Mouse (Mus musculus) c-Kit-positive CD71-positive TER-119-positive erythroid progenitor cells, embryonic 14.5 days (primary cell): ENCODE data around the gene Edar.
A peak's percentile ranks its signal among the peaks of the same experiment; 100 is the strongest.

Experiments used
- DNase-seq: peaks from one replicate; pipeline ENCODE4 v3.0.0-alpha.2; 2013; ENCODE audit warnings: low spot score

The Edar gene

GRCm38 (mm10) chr10:58601946-58602345, 73.5 kb downstream of the Edar start:
- DNase-seq: no peak

DNA sequence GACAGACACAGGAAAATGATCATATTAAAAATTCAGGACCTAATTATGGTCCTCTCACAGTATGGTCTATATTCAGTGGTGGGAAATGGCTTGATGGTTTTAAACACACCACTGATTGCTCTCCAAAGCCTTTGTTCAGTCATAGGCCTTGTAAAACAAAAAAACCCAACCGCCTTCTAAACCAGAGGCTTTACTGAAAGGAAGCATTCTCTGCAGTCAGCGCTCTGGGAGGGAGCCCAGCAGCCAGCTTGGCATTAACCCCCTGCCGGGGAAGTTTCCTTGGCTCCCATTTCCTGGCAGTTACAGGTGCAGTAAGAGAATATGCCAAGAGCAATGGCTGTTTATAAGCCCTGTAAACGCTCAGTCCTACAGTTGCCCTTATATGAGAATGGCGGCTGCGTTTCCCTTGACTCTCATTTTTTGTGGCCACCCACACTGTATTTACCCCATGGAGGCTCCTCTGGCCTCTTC, 74.0 kb downstream of the Edar start:
- no peak for DNase-seq

GRCm38 (mm10) chr10:58600983-58601382, 74.5 kb downstream of the Edar start:
- no peak for DNase-seq

DNA sequence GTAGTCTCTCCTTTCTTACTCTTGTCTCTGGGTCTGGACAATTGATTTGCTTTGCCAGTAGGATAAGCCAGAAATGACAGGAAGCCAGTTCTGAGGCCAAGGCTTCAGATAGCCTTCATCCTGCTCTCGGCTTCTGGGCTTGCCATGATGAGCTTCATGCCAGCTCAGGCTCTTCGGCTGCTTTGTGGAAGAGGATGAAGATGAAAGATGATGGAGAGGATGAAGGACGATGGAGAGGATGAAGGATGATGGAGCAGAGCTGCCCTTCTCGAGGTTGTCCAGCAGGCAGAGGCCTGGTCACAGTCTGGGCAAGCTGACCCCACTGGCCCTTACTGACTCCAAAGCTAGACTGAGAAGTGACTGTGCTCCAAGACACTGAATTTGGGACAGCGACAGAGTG, 75.3 kb downstream of the Edar start:
- no peak for DNase-seq

- no peak for DNase-seq
These were observed 79.6 kb downstream of the Edar start for GRCm38 (mm10) chr10:58595821-58596220.

DNA sequence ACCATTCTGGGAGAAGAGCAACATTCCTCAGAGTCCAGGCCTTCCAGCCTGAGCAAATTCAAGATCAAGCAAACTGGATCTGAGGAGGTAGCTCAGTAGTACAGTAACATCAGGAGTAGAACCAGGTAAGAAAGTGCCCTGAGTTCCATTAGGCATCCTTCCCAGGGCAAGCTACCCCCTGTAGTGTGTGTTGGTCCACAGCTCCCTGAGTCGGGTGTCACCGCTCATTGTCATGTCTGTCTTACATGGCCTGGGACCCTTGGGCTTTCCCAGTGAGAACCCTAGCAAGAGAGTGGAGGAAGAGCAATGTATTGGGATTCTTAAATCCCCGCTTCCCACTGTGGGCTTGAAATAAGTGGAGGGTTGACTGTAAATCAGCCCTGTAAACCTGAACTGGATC, 80.3 kb downstream of the Edar start:
- DNase-seq: no peak

GRCm38 (mm10) chr10:58594486-58594885, 81.0 kb downstream of the Edar start:
- no peak for DNase-seq

DNA sequence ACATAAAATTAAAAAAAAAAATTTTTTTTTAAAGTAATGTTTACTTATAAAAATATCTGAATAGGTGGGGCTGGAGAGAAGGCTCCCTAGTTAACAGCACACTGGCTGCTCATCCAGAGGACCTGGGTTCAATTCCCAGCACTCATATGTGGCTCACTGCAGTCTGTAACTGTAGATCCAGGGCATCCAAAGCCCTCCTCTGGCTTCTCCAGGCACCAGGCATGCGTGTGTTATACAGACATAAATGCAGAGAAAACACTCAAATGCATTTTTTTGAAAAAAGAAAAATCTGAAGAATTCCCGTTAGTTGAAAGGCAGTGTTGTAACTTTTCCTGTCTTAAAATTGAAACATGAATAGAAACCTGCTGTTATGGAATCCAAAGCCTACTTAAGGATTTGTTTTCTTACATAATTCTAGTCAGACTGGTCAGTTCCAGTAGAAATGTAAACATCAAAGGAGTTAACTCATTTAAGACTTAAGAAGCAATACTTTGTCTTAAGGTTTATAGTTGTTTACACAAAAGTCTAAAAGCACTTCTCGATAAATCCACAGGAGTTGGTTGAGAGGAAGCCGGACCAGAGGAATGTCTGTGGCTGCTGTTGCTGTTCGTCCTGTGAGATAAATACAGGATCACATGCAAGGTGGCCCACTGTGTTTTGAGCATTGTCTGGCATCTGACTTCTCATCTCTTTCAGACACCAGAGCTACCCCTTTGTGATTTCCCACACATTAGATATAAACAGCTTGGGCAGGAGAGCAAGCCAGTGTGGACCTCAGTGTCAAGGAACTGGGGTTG, 89.8 kb downstream of the Edar start:
- DNase-seq: no peak

DNA sequence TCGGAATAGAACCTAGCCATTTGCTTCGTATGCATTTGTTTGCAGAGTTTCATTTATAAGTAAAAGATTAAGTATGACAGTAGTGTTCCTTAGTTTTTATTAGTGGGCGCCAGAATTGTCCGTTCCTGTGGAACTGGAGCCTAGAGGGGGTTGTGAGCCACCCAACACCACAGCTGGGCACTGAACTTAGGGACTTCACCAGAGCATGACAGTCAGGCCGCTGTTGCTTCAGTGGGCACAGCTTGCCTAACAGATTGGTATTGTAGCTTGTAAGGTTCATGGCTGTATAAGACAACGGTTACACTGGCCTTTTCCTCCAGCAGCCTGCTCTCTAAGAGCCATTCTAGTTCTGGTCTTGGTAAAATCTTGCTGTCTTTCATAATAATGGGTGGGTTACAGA, 114.9 kb downstream of the Edar start:
- no peak for DNase-seq

- peak; percentile 29 for DNase-seq
These were observed 115.6 kb downstream of the Edar start for GRCm38 (mm10) chr10:58559901-58560300.

GRCm38 (mm10) chr10:58559098-58559497, 116.4 kb downstream of the Edar start:
- DNase-seq: peak; percentile 13

- no peak for DNase-seq
These were observed 120.6 kb downstream of the Edar start for GRCm38 (mm10) chr10:58554693-58555387.
